Mouse (Mus musculus): ENCODE results near the gene Slc12a1.

Gene Slc12a1

GRCm38 (mm10) chr2:125208894-125209596 is 56.7 kb downstream of the Slc12a1 start:
- DNase-seq (ENCODE audit: low spot score) = no peak

GRCm38 (mm10) chr2:125211831-125212510 is 59.7 kb downstream of the Slc12a1 start:
- DNase-seq (ENCODE audit: low spot score) = no peak

- peak; percentile 92 for DNase-seq (ENCODE audit: low spot score)
These were observed 62.3 kb downstream of the Slc12a1 start for GRCm38 (mm10) chr2:125214592-125214991.

GRCm38 (mm10) chr2:125217286-125217685 is 65.0 kb downstream of the Slc12a1 start:
- DNase-seq (ENCODE audit: low spot score) = no peak

GRCm38 (mm10) chr2:125218566-125218965 is 66.3 kb downstream of the Slc12a1 start:
- DNase-seq (ENCODE audit: low spot score) = no peak

- DNase-seq (ENCODE audit: low spot score) = no peak
These were observed 67.0 kb downstream of the Slc12a1 start for GRCm38 (mm10) chr2:125219268-125219667.

GRCm38 (mm10) chr2:125221673-125222072 is 69.4 kb downstream of the Slc12a1 start:
- DNase-seq (ENCODE audit: low spot score) = no peak

- no peak for DNase-seq (ENCODE audit: low spot score)
These were observed 76.4 kb downstream of the Slc12a1 start for GRCm38 (mm10) chr2:125228472-125229409.

GRCm38 (mm10) chr2:125232183-125232582 is 79.9 kb downstream of the Slc12a1 start:
- no peak for DNase-seq (ENCODE audit: low spot score)

GRCm38 (mm10) chr2:125233537-125233936 is 81.2 kb downstream of the Slc12a1 start:
- DNase-seq (ENCODE audit: low spot score) = no peak

- DNase-seq (ENCODE audit: low spot score) = no peak
These were observed 81.7 kb downstream of the Slc12a1 start for GRCm38 (mm10) chr2:125234049-125234448.

- no peak for DNase-seq (ENCODE audit: low spot score)
These were observed 93.4 kb downstream of the Slc12a1 start for GRCm38 (mm10) chr2:125245545-125246285.

GRCm38 (mm10) chr2:125246669-125247068 is 94.4 kb downstream of the Slc12a1 start:
- DNase-seq (ENCODE audit: low spot score) = peak; percentile 46

GRCm38 (mm10) chr2:125247108-125247961 is 95.0 kb downstream of the Slc12a1 start, which contains the start of gene Dut:
Dut (plus strand) TSS chr2:125247190.
- peak; percentile 96 for DNase-seq (ENCODE audit: low spot score)

- no peak for DNase-seq (ENCODE audit: low spot score)
These were observed 95.6 kb downstream of the Slc12a1 start for GRCm38 (mm10) chr2:125247962-125248235.

- no peak for DNase-seq (ENCODE audit: low spot score)
These were observed 96.0 kb downstream of the Slc12a1 start for GRCm38 (mm10) chr2:125248256-125248655.

- no peak for DNase-seq (ENCODE audit: low spot score)
These were observed 97.0 kb downstream of the Slc12a1 start for GRCm38 (mm10) chr2:125249339-125249738.

GRCm38 (mm10) chr2:125249874-125250273 is 97.6 kb downstream of the Slc12a1 start:
- peak; percentile 32 for DNase-seq (ENCODE audit: low spot score)

GRCm38 (mm10) chr2:125251781-125252180 is 99.5 kb downstream of the Slc12a1 start:
- DNase-seq (ENCODE audit: low spot score) = no peak

GRCm38 (mm10) chr2:125252275-125252674 is 100.0 kb downstream of the Slc12a1 start:
- DNase-seq (ENCODE audit: low spot score) = peak; percentile 67

- DNase-seq (ENCODE audit: low spot score) = no peak
These were observed 101.4 kb downstream of the Slc12a1 start for GRCm38 (mm10) chr2:125253699-125254098.

Data from retina, embryonic 14.5 days (tissue).